Mouse (Mus musculus) small intestine, adult 2 months (tissue): Measurements from ENCODE around the gene Slc5a12. TPM values are rescaled to one million over a fixed set of nuclear protein-coding genes. Genes with fewer than 3 reads are reported as not detected.

Experiments
- H3K27ac ChIP-seq: fragments of 200-500 bp; 2 replicates; pipeline ENCODE4 v1.5.1; 2012; ENCODE audit warnings: low read depth, low read length, control low read depth, inconsistent platforms; ENCODE audit not compliant: insufficient read depth
- H3K27me3 ChIP-seq: fragments of 200-500 bp; 2 replicates; pipeline ENCODE4 v1.6.1; 2012; ENCODE audit warnings: mild to moderate bottlenecking, moderate library complexity, low read length, inconsistent platforms; ENCODE audit not compliant: control insufficient read depth, insufficient read depth
- H3K36me3 ChIP-seq: fragments of 200-500 bp; 2 replicates; pipeline ENCODE4 v1.6.1; 2012; ENCODE audit warnings: mild to moderate bottlenecking, low read length, control low read depth, inconsistent platforms; ENCODE audit not compliant: control insufficient read depth, insufficient read depth
- H3K4me1 ChIP-seq: fragments of 200-500 bp; 2 replicates; pipeline ENCODE4 v1.6.1; 2012; ENCODE audit warnings: low read length, inconsistent platforms, mixed read lengths; ENCODE audit not compliant: control insufficient read depth, insufficient read depth, insufficient read length
- H3K4me3 ChIP-seq: fragments of 200-500 bp; 2 replicates; pipeline ENCODE4 v1.5.1; 2012; ENCODE audit warnings: low read depth, mild to moderate bottlenecking, control low read depth, inconsistent platforms, low read length, moderate library complexity
- CTCF ChIP-seq: fragments of 200-500 bp; IDR thresholded peaks from 2 replicates; pipeline ENCODE4 v1.5.1; 2012; ENCODE audit warnings: low read depth, mild to moderate bottlenecking, control low read depth, inconsistent platforms, low read length, moderate library complexity, mixed read lengths; ENCODE audit not compliant: insufficient replicate concordance, insufficient read length; ENCODE audit errors: extremely low read depth
- POLR2A ChIP-seq: fragments of 200-500 bp; IDR thresholded peaks from 2 replicates; pipeline ENCODE4 v1.6.1; 2012; ENCODE audit warnings: low read depth, mild to moderate bottlenecking, control low read depth, inconsistent platforms, low read length, moderate library complexity
- WGBS: fragments of 180-500 bp; shearing (Covaris S2); methylation state at CpG from one replicate; pipeline ENCODE4 v1.1.7; 2018; 5-methylcytosine and 5-hydroxymethylcytosine counted together
- polyA plus RNA-seq: library from polyadenylated mRNA; depleted of rRNA; stranded (reverse); fragments of >200 nt; gene quantifications from 2 replicates; pipeline ENCODE4 v1.2.3, GENCODE M21; 2012; rRNA removed

Slc5a12 gene
- polyA plus RNA-seq, 1 experiment = 27.0 TPM

DNA sequence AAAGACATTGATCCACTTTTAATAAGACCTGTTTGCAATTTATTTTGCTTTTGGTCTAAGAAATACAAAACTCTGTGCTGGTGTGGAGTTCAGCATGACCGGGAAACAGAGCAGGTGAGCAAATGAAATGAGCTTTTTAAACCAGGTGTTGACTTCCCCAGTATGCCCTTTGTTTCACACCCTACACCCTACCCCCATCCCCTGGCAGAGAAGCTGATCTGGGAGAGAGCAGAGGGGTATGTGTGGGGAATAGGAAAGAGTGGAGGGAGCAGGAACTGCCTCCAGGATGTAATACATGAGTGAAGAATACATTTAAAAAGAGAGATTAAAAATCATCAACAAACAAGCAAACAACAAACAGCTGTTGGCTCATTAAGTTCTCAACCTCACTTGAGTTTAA, 47.3 kb downstream of the Slc5a12 start:
- WGBS = 61% methylated on average over 1 of the region's 1 CpGs
- TF ChIP-seq POLR2A (no peak), CTCF (no peak)
- Histone ChIP-seq H3K4me1 (no peaks in the 10 kb centered on the region), H3K27me3 (no peaks in the 10 kb centered on the region), H3K4me3 (no peak overlapping the region), H3K36me3 (peaks cover 16% of the 10 kb centered on the region; the same call in 1 of the 2 replicates), H3K27ac (no peak overlapping the region)

DNA sequence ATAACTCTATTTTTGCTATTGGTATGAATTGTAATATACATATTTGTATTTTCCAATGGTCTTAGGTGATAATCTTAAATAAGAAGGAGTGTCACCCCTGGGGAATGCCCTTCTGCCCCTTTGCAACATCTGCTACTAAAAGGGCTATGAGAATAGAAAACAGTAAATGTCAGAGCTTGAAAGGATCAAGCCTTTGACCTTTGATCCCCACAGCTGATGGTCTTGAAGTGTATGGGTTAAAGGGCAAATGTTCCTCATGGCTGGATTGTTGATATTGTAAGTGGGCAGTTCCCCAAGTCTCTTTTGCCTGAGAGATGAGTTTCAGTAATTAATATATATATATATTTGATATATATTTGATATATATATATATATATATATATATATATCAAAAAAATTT, 47.7 kb downstream of the Slc5a12 start:
- TF ChIP-seq CTCF (no peak), POLR2A (no peak)
- H3K36me3 ChIP-seq = peaks cover 18% of the 10 kb centered on the region; the same call in 1 of the 2 replicates
- no peaks in the 10 kb centered on the region for H3K27me3 ChIP-seq
- no peaks in the 10 kb centered on the region for H3K4me1 ChIP-seq
- no peak overlapping the region for H3K4me3 ChIP-seq
- no peak overlapping the region for H3K27ac ChIP-seq

DNA sequence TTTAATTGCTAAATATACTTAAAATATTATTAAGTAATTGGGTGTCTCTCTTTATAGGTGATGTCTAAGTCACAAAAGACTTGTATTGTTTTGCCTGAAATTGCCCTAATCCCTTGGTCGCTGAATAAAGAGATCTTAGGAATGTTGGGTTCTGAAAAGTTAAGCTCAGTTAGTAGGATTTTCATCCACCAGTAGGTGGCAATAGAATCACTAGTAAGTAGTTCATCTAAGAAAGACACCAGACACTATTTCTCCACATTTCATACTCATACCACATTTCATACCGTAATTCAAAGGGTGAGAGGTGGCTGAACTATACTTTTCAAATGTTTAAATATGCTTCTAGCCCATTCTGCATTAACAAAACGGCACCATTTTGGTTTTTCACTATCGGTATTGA, 66.2 kb downstream of the Slc5a12 start:
- no peaks in the 10 kb centered on the region for H3K27me3 ChIP-seq
- TF ChIP-seq POLR2A (no peak), CTCF (no peak)
- H3K4me1 ChIP-seq = no peaks in the 10 kb centered on the region
- no peak overlapping the region for H3K27ac ChIP-seq
- WGBS = 45% methylated on average over 4 of the region's 4 CpGs
- no peak overlapping the region for H3K4me3 ChIP-seq
- no peaks in the 10 kb centered on the region for H3K36me3 ChIP-seq

DNA sequence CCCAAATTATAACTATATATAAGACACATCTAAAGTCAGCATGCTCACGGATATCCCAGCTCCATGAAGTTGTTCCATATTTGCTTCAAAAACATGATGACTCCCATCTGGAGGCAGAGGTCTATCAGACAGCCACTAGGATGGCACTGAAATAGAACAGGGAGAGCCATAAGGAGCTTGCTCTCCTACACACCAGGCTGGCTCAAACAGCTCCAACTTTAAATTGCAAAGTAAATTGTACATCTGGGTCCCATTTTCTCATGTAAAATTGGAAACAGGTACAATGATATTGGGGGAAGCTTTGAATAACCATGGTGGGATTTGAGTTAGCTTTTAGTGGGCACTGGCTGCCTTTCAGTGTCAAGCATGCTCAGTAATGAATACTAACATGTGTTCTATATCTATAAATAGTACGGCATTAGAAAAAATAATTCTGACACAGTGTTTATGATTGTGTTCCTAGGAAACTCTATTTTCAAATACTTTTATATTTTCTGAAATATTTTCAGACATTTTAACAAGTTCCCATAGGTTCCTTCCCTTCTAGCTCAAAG, 74.0 kb downstream of the Slc5a12 start:
- H3K36me3 ChIP-seq = no peaks in the 10 kb centered on the region
- TF ChIP-seq POLR2A (no peak), CTCF (no peak)
- H3K27me3 ChIP-seq = no peaks in the 10 kb centered on the region
- H3K27ac ChIP-seq = no peak overlapping the region
- H3K4me3 ChIP-seq = no peak overlapping the region
- H3K4me1 ChIP-seq = no peaks in the 10 kb centered on the region
- WGBS = 90% methylated on average over 2 of the region's 2 CpGs

Other genes starting within 250 kb of the Slc5a12 start
- gene Fibin, start 234.1 kb upstream of the Slc5a12 start, polyA plus RNA-seq = 0.80 and 1.0 TPM in 2 replicates
- gene Muc15, start 124.0 kb downstream of the Slc5a12 start, polyA plus RNA-seq = not detected in 2 replicates